Mouse (Mus musculus) forebrain, embryonic 14.5 days (tissue): ENCODE measurements around the gene Fam3c. TPM values are rescaled to one million over a fixed set of nuclear protein-coding genes. Genes with fewer than 3 reads are reported as not detected.
A peak's percentile ranks its signal among the peaks of the same experiment; 100 is the strongest.

Source experiments
- ATAC-seq: fragments of 200-750 bp; cut with Nextera tagmentation; 2 replicates; pipeline ENCODE4 v1.8.0; 2017; ENCODE audit warnings: mild to moderate bottlenecking, moderate library complexity
- DNase-seq: peaks from one replicate; pipeline ENCODE4 v3.0.0-alpha.2; 2015; ENCODE audit warnings: low spot score
- H3K27ac ChIP-seq: fragments of 300-500 bp; sonication (generic); 2 replicates; pipeline ENCODE4 v1.5.1; 2014; ENCODE audit warnings: low read depth, mild to moderate bottlenecking, control low read depth, low read length, moderate library complexity
- H3K27me3 ChIP-seq: fragments of 300-500 bp; sonication (generic); replicated peaks from 2 replicates; pipeline ENCODE4 v1.6.1; 2014; ENCODE audit warnings: low read length, control low read depth, mixed read lengths; ENCODE audit not compliant: control insufficient read depth, insufficient read depth
- H3K36me3 ChIP-seq: fragments of 300-500 bp; sonication (generic); 2 replicates; pipeline ENCODE4 v1.6.1; 2014; ENCODE audit warnings: low read length, control low read depth; ENCODE audit not compliant: control insufficient read depth, insufficient read depth
- H3K4me1 ChIP-seq: fragments of 300-500 bp; sonication (generic); 2 replicates; pipeline ENCODE4 v1.6.1; 2014; ENCODE audit warnings: antibody characterized with exemption, low read length, control low read depth; ENCODE audit not compliant: control insufficient read depth, insufficient read depth
- H3K4me2 ChIP-seq: fragments of 300-500 bp; sonication (generic); 2 replicates; pipeline ENCODE4 v1.6.1; 2014; ENCODE audit warnings: mild to moderate bottlenecking, control low read depth, low read length
- H3K4me3 ChIP-seq: fragments of 300-500 bp; sonication (generic); 2 replicates; pipeline ENCODE4 v1.5.1; 2014; ENCODE audit warnings: low read depth, low read length, control low read depth
- H3K9ac ChIP-seq: fragments of 300-500 bp; sonication (generic); 2 replicates; pipeline ENCODE4 v1.6.1; 2014; ENCODE audit warnings: mild to moderate bottlenecking, low read length, control low read depth, moderate library complexity
- H3K9me3 ChIP-seq: fragments of 300-500 bp; sonication (generic); replicated peaks from 2 replicates; pipeline ENCODE4 v1.6.1; 2016; ENCODE audit warnings: low read length, control low read depth, mixed read lengths; ENCODE audit not compliant: control insufficient read depth
- WGBS: fragments of 180-500 bp; shearing (Covaris S2); extraction: QIAGEN DNeasy Blood & Tissue Kit; methylation state at CpG from one replicate; pipeline ENCODE4 v1.1.7; 2014; 5-methylcytosine and 5-hydroxymethylcytosine counted together
- polyA plus RNA-seq: library from polyadenylated mRNA; unstranded; fragments of >200 nt; fragmentation: Nextera tagmentation; extraction: Ambion mirVana; gene quantifications from 2 replicates; pipeline ENCODE4 v1.2.1, GENCODE M21; 2014

Fam3c gene
- 43.8 and 54.4 TPM in 2 replicates for polyA plus RNA-seq

DNA sequence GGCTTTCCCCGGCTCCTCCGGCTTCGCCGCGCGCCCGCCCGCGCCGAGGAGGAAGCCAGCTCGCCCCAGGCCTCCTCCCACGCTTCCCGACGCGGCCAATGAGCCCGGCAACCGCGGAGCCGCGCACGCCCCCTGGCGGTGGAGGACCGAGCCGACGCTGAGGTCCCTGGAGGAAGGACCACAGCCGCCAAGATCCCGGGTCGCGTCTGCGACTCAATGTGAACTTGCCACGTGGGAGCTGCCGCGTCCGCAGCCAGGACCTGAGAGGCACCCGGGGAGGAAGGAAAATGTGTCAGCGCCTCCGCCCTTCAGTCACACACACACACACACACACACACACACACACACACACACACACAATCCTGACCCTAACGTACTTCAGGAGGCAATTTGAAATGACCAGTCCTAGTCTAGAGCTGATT is at the start of gene Fam3c:
Fam3c (minus strand) TSS at position 158 of the 422 bp plus-strand sequence.
- DNase-seq (peak; percentile 94), ATAC-seq (peak; percentile 99)
- H3K4me1 ChIP-seq: no peaks in the 10 kb centered on the region
- H3K4me2 ChIP-seq: peak within 1 kb of the TSS; percentile 61
- H3K9me3 ChIP-seq: no peaks in the 10 kb centered on the region
- H3K9ac ChIP-seq: peak within 1 kb of the TSS; percentile 84
- WGBS: under 1% methylated on average over 35 of the region's 38 CpGs
- H3K27ac ChIP-seq: peak within 1 kb of the TSS; percentile 83
- no peaks in the 10 kb centered on the region for H3K27me3 ChIP-seq
- H3K36me3 ChIP-seq: no peaks in the 10 kb centered on the region
- H3K4me3 ChIP-seq: peak within 1 kb of the TSS; percentile 76

DNA sequence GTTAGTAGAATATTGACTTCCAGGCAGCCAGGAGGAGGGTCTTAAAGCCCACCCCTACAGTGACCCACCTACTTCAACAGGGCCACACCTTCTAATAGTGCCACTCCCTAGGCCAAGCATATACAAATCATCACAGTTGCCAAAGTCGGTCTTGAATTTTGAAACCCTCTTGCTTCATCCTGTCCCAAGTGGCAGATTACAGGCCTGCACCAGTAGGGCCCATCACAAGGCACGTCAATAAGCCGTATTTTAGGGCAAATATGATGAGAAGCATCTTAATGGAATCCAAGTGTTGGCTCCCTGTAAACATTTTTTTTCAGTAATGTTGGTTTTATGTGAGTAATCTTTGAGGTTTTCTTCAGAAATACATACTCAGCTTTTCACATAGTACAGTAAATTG is 49.0 kb upstream of the Fam3c start:
- Histone ChIP-seq H3K27me3 (no peaks in the 10 kb centered on the region), H3K36me3 (no peaks in the 10 kb centered on the region), H3K4me1 (no peaks in the 10 kb centered on the region), H3K4me3 (no peak overlapping the region), H3K4me2 (no peak overlapping the region), H3K9me3 (no peaks in the 10 kb centered on the region), H3K27ac (no peak overlapping the region), H3K9ac (no peak overlapping the region)
- 88% methylated on average over 3 of the region's 3 CpGs for WGBS
- ATAC-seq (no peak), DNase-seq (no peak)

DNA sequence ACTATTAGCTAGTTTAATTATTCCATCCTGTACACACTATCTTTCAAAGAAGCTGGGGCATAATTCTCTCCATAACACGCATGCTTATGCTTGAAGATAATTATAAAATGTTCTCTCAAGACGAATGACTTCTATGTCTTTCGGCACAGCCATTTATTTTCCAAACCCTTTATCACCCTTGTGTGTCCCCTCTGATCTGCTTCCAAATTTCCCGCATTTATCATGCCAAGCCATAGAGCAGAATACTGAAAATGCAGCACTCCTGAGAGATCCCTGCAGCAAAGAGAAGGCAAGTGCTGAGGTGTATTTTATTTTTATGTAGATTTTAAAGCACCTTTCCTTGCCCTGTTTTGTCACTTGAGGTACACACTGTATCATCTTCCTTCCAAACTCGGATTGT is 47.7 kb upstream of the Fam3c start:
- Histone ChIP-seq H3K9me3 (no peaks in the 10 kb centered on the region), H3K9ac (no peak overlapping the region), H3K4me2 (no peak overlapping the region), H3K4me1 (no peaks in the 10 kb centered on the region), H3K36me3 (no peaks in the 10 kb centered on the region), H3K27me3 (no peaks in the 10 kb centered on the region), H3K4me3 (no peak overlapping the region), H3K27ac (no peak overlapping the region)
- DNase-seq: no peak
- 85% methylated on average over 5 of the region's 5 CpGs for WGBS
- ATAC-seq: no peak

DNA sequence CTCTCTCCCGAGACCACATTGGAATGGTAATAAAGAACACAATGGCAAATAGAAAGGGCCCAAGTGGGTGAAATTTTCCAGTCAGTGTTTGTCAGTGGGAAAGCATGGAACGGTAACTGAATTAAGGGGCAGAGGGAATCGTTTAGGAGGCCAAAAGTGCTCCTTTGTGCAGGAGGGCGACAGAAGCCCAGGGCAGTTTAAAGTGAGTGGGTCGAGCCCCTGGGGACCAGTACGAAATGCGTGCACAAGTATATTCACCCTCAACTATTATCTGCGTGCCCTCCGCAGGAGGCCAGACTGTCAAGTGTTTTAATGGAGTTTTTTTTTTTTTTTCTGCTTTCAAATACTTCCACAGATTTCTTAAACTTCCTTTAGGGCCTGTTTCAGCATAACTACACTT is 47.3 kb upstream of the Fam3c start:
- Histone ChIP-seq H3K9ac (no peak overlapping the region), H3K4me2 (no peak overlapping the region), H3K27ac (no peak overlapping the region), H3K4me3 (no peak overlapping the region), H3K9me3 (no peaks in the 10 kb centered on the region), H3K36me3 (no peaks in the 10 kb centered on the region), H3K4me1 (no peaks in the 10 kb centered on the region), H3K27me3 (no peaks in the 10 kb centered on the region)
- WGBS: 59% methylated on average over 9 of the region's 9 CpGs
- no peak for ATAC-seq
- no peak for DNase-seq

DNA sequence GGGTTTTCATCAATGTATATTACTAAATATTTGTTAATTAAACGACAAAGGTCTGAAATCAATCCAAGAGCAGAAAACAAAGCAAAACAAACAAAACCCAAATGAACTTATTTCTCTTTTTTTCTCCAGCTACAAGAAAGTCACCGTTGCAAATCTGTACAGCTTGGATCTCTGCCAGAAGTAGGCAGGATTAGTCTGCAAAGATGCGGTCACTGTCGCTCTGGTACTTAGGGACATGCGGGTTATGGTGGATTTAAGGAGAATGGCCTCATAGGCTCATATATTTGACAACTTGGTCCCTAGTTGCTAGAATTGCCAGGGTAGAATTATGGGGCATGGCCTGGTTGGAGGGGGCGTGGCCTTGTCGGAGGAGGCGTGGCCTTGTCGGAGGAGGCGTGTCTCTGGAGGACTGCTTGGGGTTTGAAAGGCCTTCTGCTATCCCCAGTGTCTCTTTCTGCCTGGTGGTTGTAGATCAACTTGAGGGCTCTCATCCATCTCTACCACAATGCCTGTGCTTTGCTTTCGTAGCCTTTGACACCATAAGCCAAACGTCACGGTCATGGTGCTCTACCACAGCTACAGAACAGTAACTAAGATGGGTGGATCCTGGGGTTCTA is 46.6 kb upstream of the Fam3c start:
- no peak overlapping the region for H3K9ac ChIP-seq
- H3K4me1 ChIP-seq: no peaks in the 10 kb centered on the region
- H3K27me3 ChIP-seq: no peaks in the 10 kb centered on the region
- no peaks in the 10 kb centered on the region for H3K36me3 ChIP-seq
- H3K9me3 ChIP-seq: no peaks in the 10 kb centered on the region
- DNase-seq (no peak), ATAC-seq (no peak)
- no peak overlapping the region for H3K4me2 ChIP-seq
- no peak overlapping the region for H3K4me3 ChIP-seq
- WGBS: 85% methylated on average over 13 of the region's 13 CpGs
- H3K27ac ChIP-seq: no peak overlapping the region

DNA sequence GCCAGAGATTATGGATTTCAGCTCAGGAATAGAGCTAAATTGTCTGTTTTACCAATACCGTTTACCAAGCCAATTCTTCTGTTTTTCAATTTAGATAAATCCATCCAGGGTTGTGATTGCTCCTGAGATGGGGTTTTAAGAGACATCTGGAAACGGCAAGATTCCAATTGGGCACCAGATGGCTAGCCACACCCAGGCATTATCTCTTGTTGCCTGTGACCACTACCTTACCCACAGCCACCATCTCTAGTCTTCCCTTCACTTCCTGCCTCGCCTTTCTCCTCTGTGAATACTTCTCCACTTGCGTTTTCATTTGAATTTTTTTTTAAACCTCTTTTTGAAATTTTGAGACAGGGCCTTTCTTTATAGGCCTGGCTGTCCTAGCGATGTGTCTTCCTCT is 46.0 kb upstream of the Fam3c start:
- ATAC-seq: no peak
- H3K4me1 ChIP-seq: no peaks in the 10 kb centered on the region
- H3K27ac ChIP-seq: no peak overlapping the region
- H3K9ac ChIP-seq: no peak overlapping the region
- no peak overlapping the region for H3K4me2 ChIP-seq
- H3K36me3 ChIP-seq: no peaks in the 10 kb centered on the region
- no peaks in the 10 kb centered on the region for H3K9me3 ChIP-seq
- H3K27me3 ChIP-seq: no peaks in the 10 kb centered on the region
- WGBS: 88% methylated on average over 5 of the region's 5 CpGs
- no peak overlapping the region for H3K4me3 ChIP-seq
- DNase-seq: no peak

DNA sequence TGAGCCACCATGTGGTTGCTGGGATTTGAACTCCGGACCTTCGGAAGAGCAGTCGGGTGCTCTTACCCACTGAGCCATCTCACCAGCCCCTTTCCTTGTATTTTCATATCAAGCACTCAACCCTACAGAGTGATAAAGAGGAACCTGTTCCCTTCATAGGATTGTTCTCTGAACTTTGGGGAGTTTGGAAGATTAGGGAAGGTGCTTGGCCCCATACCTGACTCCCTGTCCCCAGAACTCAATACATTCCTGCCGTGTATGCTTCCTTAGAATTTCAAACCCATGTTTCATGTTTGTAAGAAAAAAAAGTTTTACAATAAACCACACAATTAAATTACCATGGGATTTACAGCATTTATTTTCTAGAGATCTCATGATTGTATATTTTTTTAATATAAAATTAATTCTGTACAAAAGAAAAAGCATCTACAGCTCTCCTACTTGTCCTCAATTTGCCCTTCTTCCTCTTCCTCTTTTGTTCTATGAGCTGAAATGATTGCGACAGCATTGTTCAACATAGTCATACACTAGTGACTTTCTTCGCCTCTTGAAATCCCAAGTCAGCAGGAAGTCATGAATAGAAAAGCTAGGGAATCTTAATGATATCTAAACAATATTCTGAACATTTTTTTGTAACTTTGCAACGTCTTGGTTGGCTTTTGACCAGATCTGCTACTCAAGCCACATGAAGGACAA is 42.2 kb upstream of the Fam3c start:
- Histone ChIP-seq H3K27me3 (no peaks in the 10 kb centered on the region), H3K9me3 (no peaks in the 10 kb centered on the region), H3K4me3 (no peak overlapping the region), H3K27ac (no peak overlapping the region), H3K9ac (no peak overlapping the region), H3K4me1 (no peaks in the 10 kb centered on the region), H3K36me3 (no peaks in the 10 kb centered on the region), H3K4me2 (no peak overlapping the region)
- WGBS: 86% methylated on average over 7 of the region's 7 CpGs
- DNase-seq (no peak), ATAC-seq (no peak)

DNA sequence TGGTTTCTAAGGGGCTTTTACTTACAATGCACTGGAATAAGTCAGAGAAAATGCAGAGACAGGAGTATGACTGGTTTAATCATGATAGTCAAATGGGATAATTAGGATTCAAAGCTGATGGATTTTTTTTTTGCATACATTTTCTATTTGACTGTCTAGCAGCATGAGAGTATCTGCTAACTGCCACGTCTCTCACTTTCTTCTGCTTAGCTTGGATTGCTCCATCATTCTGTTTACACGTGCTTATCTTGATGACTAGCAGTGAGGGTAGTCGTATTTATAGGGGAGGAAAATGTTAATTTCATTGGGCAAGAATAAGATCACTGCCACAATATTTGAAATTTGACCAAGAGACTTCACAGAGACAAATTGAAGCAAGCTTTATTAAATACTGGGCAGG is 39.2 kb upstream of the Fam3c start:
- Histone ChIP-seq H3K4me3 (no peak overlapping the region), H3K36me3 (no peaks in the 10 kb centered on the region), H3K27me3 (no peaks in the 10 kb centered on the region), H3K27ac (no peak overlapping the region), H3K4me1 (0 out of 2 replicates have a peak, but pooled peaks cover 3% of the 10 kb centered on the region), H3K4me2 (no peak overlapping the region), H3K9me3 (no peaks in the 10 kb centered on the region), H3K9ac (no peak overlapping the region)
- ATAC-seq (no peak), DNase-seq (peak; percentile 10)
- WGBS: 72% methylated on average over 3 of the region's 3 CpGs

DNA sequence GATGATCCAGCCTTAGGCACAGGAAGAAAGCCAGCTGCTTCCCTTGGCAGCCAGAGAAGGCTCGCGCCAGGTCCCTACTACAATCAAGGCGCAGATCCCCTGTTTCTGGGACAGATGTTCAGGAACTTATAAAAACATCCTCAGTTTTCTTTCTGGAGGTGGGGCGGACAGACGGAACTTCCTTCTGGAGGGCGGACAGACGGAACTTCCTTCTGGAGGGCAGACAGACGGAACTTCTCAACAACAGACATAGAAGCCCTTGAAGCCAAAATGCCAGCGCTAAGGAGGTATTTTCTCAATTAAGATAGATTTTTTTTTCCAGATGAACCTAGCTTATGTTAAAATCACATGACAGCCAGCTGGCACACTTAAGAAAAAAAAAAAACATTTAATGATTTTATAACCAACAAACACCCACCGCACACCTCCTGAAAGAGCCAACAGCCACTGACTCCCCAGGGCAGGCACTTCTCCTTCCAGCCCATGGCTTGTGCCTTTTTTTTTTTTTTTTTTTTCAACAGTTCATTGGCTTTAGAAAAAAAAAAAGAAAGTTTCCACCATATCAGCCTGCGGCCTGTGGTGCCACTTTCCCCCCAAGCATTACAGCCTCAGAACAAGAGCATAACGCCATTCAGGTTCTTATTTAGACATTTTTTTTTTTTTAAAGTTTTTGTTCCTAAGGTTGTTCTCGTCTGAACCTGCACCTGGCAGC is 34.8 kb upstream of the Fam3c start:
- no peak overlapping the region for H3K4me3 ChIP-seq
- no peaks in the 10 kb centered on the region for H3K36me3 ChIP-seq
- H3K27ac ChIP-seq: no peak overlapping the region
- H3K4me2 ChIP-seq: no peak overlapping the region
- DNase-seq (peak; percentile 27), ATAC-seq (no peak)
- H3K9ac ChIP-seq: no peak overlapping the region
- WGBS: 71% methylated on average over 13 of the region's 13 CpGs
- 0 out of 2 replicates have a peak, but pooled peaks cover 3% of the 10 kb centered on the region for H3K4me1 ChIP-seq
- no peaks in the 10 kb centered on the region for H3K27me3 ChIP-seq
- no peaks in the 10 kb centered on the region for H3K9me3 ChIP-seq
